In genomic region chr16:31932840-31933697, GRCm38 (mm10) we compare ENCODE assay signal across 8 mouse cellular contexts. TPM values are rescaled to one million over a fixed set of nuclear protein-coding genes. Genes with fewer than 3 reads are reported as not detected.
A peak's percentile ranks its signal among the peaks of the same experiment; 100 is the strongest.
DNase-seq lines count a peak whose midpoint lies in the region; ATAC-seq lines count a peak whose summit lies in the region.

No protein-coding gene starts in this region.

- H3K9me3 ChIP-seq in heart, embryonic 14.5 days (ENCODE audit: control insufficient read depth, low read length): 0 out of 2 replicates have a peak, but pooled peaks cover 3% of the 10 kb centered on the region
- peaks cover 4% of the 10 kb centered on the region; the same call in 1 of the 2 replicates for H3K9me3 ChIP-seq in liver, embryonic 12.5 days (replicated peaks)

- peaks cover 27% of the 10 kb centered on the region for H3K27me3 ChIP-seq in heart, embryonic 14.5 days (ENCODE audit: control insufficient read depth, insufficient read depth, low read length)
- H3K27me3 ChIP-seq in liver, embryonic 12.5 days (replicated peaks): peaks cover 77% of the 10 kb centered on the region
- H3K27me3 ChIP-seq in splenic B cell, adult 2 months (ENCODE audit: control insufficient read depth, insufficient read depth, low read length, poor library complexity, severe bottlenecking): no peaks in the 10 kb centered on the region

- no peak overlapping the region; a peak in 1 of 4 replicates for H3K27ac ChIP-seq in heart, embryonic 14.5 days (replicated peaks in 1 of 2; ENCODE audit: control insufficient read depth in 1 of 2, insufficient read depth in 1 of 2, low read depth in 2 of 2, low read length in 2 of 2)
- H3K27ac ChIP-seq in liver, embryonic 12.5 days: no peak overlapping the region

- DNase-seq in CD4-positive, CD25-positive, alpha-beta regulatory T cell, adult 2 months (ENCODE audit: low read depth, low spot score): peak; percentile 87
- DNase-seq in brain, embryonic 18.5 days (ENCODE audit: low read depth, low spot score): peak; percentile 94
- peak; percentile 49 for DNase-seq in fibroblast of lung, adult 2 months (ENCODE audit: low read depth)
- peak; percentile 92 for DNase-seq in kidney, postnatal 10 days
- DNase-seq in naive thymus-derived CD4-positive, alpha-beta T cell, adult 2 months (ENCODE audit: low read depth): peak; percentile 83
- peak; percentile 83 for DNase-seq in splenic B cell, adult 2 months (ENCODE audit: low read depth, low spot score)

- peak overlapping the region; percentile 51 to 64 for H3K4me3 ChIP-seq in heart, embryonic 14.5 days (ENCODE audit: control insufficient read depth in 1 of 2, insufficient read depth in 1 of 2, low read depth in 1 of 2, low read length in 2 of 2)
- peak overlapping the region; percentile 54 for H3K4me3 ChIP-seq in liver, embryonic 12.5 days

- ATAC-seq in heart, embryonic 14.5 days (ENCODE audit: insufficient number of reproducible peaks, insufficient read depth, low FRiP score, low read depth): peak; percentile 78
- ATAC-seq in liver, embryonic 12.5 days: peak; percentile 71

- H3K4me1 ChIP-seq in heart, embryonic 14.5 days (ENCODE audit: control insufficient read depth in 2 of 2, insufficient read depth in 2 of 2, low read length in 2 of 2): peaks cover 14 to 18% of the 10 kb centered on the region in 2 experiments
- peaks cover 20% of the 10 kb centered on the region for H3K4me1 ChIP-seq in liver, embryonic 12.5 days

- H3K9ac ChIP-seq in heart, embryonic 14.5 days (ENCODE audit: low read length): peak overlapping the region; percentile 60
- H3K9ac ChIP-seq in liver, embryonic 12.5 days: peak overlapping the region; percentile 42; the same call in 1 of the 2 replicates

- peak overlapping the region; percentile 84 for H3K4me2 ChIP-seq in heart, embryonic 14.5 days (ENCODE audit: low read length)
- peak overlapping the region; percentile 82 for H3K4me2 ChIP-seq in liver, embryonic 12.5 days

- H3K36me3 ChIP-seq in heart, embryonic 14.5 days (ENCODE audit: control insufficient read depth, insufficient read depth, low read length): no peaks in the 10 kb centered on the region
- H3K36me3 ChIP-seq in liver, embryonic 12.5 days: no peaks in the 10 kb centered on the region
- H3K36me3 ChIP-seq in splenic B cell, adult 2 months (ENCODE audit: control insufficient read depth, insufficient read depth, low read length, poor library complexity, severe bottlenecking): no peaks in the 10 kb centered on the region

- WGBS in heart, embryonic 14.5 days: 1% methylated on average over 50 of the region's 50 CpGs
- WGBS in liver, embryonic 12.5 days (ENCODE audit: insufficient replicate concordance): 2% methylated on average over 50 of the region's 50 CpGs

RNA-seq across cellular contexts. Expression of gene Pigz, which starts 0.6 kb away (rescaled TPM):
- polyA plus RNA-seq in heart, embryonic 14.5 days (2014; fragmentation: Nextera tagmentation; extraction: Ambion mirVana): 0.12 and 0.47 TPM in 2 replicates
- 0.59 and 0.68 TPM in 2 replicates for polyA plus RNA-seq in liver, embryonic 12.5 days (2016; fragmentation: Nextera tagmentation; extraction: Ambion mirVana)

RNA-seq across cellular contexts. Expression of gene 0610012G03Rik, which starts 15.2 kb away (rescaled TPM):
- polyA plus RNA-seq in heart, embryonic 14.5 days (2014; fragmentation: Nextera tagmentation; extraction: Ambion mirVana): 131 and 132 TPM in 2 replicates
- polyA plus RNA-seq in liver, embryonic 12.5 days (2016; fragmentation: Nextera tagmentation; extraction: Ambion mirVana): 54.2 and 57.3 TPM in 2 replicates

RNA-seq across cellular contexts. Expression of gene Ncbp2, which starts 15.2 kb away (rescaled TPM):
- 67.1 and 69.9 TPM in 2 replicates for polyA plus RNA-seq in heart, embryonic 14.5 days (2014; fragmentation: Nextera tagmentation; extraction: Ambion mirVana)
- 57.0 and 57.2 TPM in 2 replicates for polyA plus RNA-seq in liver, embryonic 12.5 days (2016; fragmentation: Nextera tagmentation; extraction: Ambion mirVana)

RNA-seq across cellular contexts. Expression of gene Meltf, which starts 54.5 kb away (rescaled TPM):
- not detected in 2 replicates for polyA plus RNA-seq in heart, embryonic 14.5 days (2014; fragmentation: Nextera tagmentation; extraction: Ambion mirVana)
- polyA plus RNA-seq in liver, embryonic 12.5 days (2016; fragmentation: Nextera tagmentation; extraction: Ambion mirVana): 0.30 and 0.36 TPM in 2 replicates
